Mouse (Mus musculus) mesoderm, embryonic 11.5 days (tissue): ENCODE measurements around the gene Card10.

Experiments used
- DNase-seq: peaks from one replicate; pipeline ENCODE4 v3.0.0-alpha.2; 2012; ENCODE audit warnings: low read depth, low spot score

Gene Card10

DNA sequence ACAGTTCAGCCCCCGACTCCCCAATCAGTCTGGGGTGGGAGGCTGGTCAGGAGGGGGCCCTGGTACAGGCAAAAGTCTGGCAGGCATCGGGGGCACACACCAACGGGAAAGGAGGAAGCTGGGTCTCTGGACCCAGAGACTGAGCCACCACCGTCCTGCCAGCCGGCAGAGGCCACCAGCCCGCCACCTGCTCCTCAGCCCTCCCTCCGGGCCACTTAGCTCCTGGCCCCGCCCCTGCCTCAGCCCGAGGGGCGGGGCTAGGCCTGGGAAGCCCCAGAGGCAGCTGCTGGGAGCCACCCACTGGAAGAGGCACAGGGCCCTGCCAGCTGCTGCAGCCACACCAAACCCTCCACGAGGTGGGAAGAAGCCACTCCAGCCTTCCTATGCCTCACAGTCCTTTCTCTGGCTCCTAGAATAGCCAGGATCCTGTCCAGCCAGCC, 29.5 kb downstream of the Card10 start, which contains the start of gene Mfng:
Gene Mfng, minus strand, starts transcription at position 186 of the 440 bp plus-strand sequence.
- peak; percentile 86 for DNase-seq

DNA sequence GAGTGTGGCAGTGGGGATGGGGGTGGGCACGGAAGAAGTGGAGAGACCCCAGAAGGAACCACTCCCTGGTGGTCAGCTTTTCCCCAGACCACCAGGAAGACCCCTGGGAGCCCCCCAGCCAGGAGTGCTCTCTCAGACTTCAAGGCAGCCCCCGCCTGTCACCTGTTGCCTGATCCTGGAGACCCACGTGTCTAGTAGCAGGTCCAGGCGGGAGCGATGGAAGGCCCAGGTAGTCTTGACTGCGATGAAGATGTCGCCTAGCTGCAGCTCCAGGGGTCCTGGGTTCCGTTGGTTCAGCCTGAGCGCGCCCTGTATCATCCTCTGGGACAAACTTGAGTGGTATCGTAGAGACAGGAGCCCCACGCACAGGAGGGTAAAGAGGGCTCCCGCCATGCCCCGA, 30.0 kb downstream of the Card10 start:
- DNase-seq: no peak

DNA sequence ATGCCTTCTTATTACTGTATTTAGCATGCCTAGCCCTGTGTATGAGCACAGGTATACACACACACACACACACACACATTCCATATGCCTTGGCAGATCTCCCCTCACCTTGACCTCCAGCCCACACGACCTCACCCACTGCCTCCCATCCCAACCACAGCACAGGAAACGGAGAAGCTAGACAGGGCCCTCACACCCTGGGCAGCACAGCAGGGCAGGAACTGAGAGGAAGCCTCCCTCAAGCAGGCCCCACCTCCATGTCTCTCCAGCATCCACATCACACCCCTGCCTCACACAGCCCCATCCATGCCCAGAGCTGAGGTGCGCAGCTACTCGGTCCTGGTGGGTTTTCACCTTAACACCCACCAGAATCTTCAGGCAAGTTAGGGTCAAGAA, 30.5 kb downstream of the Card10 start:
- DNase-seq: no peak

DNA sequence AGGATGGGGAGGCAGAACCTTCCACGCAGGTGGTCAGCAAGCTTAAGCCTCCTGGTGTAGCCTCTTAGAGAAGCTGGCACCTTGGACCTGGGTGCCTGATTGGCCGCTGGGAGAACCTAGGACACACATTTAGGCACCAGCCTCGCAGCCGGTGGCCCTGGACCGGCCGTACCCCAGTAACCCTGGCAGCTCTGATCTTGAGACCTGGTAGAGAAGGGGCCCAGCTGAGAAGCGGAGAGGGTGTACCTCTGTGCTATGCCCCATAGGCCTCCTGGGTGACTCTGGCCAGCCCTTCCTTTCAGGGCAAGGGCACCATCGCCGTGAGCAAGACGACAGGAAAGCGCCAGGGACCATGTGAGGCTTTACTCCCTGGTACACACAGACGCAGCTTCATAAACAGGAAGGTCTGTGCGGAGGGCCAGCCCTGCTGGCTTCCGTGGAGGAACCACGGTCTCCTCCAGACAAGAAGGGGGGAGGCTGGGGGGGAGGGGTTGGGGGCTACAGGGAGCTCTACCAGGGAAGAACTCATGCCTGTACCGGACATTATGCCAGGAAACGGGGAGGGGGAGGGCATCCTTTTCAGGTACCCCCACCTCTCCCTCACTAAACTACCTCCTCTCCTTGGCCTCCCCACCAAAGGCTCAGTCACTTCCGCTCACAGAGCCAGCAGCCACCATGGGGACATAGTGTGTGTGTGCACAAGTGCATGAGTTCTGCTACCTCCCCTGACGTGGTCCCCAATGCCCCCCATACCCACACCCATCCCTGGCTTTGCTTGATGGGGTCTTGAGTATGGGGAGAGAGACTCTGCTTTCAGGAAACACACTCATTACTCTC, 31.1 kb downstream of the Card10 start:
- DNase-seq: no peak

DNA sequence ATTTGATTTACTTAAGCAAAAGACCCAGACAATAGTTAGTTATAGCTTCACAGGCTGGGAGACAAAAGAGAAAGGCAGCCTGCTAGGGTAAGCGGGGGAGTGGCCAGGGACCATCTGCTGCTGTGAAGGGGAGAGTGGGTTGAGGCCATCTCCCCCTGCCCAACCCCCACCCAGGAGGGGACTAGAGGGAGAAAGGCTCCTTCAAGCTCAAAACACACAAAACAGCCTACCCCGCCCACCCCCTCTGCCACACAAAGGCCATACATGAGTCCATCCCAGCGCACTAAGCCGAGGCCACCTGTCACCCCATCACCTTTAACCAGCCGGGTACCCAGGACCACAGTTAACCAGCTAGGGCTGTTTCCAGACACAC, 31.9 kb downstream of the Card10 start:
- DNase-seq: peak; percentile 84

DNA sequence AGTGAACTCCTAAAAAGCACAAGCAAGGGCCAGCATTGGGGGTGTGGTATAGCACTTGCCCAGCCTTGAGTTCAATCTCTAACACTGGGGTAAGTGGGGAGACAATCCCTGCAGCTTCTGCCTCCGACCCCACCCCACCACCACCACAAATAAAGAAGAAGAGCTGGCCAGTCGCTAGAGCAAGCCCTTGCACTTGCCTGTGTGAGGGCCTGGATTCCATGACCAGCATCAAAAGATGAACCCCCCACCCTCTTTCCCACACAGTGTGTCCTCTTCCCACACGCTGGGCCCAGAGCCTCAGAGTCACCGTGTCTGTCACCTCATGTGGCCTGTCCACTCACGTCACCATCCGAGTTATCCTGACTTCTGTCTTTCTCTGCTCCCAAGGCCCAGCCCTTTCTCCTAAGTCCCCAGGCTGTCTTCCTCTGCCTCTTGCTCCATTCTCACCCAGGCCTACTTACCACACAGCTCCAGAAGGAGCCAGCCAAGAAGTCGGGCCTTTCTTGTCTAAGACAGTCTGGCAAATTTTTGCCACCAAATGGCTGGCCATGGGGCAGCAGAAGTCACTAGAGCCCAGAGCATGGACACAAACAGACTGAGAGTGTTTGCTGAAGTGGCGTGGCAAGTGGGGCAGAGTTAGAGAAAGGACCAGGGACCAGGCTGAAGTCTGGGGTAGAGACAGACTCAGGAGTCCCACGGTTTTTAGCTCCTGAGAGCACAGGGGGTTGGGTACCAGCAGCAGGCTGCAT, 32.4 kb downstream of the Card10 start:
- no peak for DNase-seq

DNA sequence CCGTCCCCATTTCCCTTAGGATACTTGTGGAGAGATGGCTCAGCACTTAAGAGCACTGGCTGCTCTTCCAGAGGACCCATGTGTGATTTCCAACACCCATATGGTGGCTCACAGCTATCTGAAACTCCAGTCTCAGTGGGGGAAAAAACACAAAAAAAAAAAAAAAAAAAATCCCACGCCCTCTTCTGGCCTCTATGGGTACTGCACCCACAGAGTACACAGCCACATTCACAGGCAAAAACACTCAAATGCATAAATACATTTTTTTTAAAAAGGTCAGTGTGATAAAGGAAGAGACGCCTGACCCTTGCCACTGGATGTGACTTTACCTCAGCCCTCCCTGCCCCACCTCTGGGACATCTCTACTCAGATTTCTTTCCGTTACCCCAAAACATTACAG, 33.8 kb downstream of the Card10 start:
- DNase-seq: no peak

DNA sequence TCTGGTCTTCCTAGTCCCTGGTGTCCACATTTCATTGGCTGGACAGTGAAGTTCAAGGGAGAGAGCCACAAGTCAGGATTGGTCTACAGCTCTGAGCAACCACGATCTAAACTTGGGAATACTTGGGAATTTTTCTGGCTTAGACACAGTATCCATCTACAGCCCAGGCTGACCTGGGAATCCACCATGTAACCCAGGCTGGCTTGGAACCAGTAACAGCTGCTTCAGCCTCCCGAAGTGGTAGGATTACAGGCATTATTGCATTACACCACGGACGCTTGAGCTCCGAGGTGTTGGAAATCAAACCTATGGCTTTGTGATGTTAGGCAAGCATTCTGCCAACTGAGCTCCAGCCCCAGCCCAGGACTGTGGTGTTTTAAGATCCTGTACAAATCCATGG, 39.1 kb downstream of the Card10 start:
- no peak for DNase-seq

DNA sequence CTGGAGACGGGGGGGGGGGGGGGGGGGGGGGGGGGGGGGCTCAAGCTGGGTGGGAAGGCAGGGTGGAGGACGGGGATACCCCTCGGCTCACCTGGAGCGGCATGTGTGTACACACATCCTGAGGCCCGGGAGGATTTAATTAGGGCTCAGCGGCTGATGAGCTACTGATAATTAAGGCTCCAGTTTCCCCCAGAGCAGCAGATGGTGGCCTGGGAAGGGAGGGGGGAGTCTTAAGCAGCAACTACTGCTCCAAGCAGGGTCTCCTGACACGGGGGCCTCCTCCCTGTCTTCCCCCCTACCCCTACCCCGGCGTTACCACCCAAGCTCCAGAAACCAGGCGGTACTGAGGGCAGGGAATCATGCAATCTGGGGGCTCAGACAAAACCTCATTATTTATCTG, 39.6 kb downstream of the Card10 start:
- DNase-seq: no peak

DNA sequence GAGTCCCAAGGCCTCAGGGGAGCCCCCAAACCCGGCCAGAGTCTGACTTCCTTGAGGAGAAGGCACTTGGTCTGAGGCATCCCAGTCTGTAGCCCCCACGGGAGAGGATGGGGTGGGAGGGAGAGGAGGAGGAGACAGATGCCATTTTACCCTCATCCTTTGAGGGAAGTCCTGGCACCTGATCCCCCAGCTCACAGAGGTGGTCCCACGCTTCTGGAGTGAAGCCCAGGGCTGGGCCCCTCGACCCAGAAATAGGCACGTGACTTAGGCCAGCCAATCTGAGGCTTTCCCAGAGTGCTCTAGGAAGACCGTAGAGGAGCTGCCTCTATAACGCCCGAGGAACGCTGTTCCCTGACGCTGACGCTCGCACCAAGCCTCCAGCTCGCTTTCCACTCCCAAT, 41.7 kb downstream of the Card10 start:
- no peak for DNase-seq

DNA sequence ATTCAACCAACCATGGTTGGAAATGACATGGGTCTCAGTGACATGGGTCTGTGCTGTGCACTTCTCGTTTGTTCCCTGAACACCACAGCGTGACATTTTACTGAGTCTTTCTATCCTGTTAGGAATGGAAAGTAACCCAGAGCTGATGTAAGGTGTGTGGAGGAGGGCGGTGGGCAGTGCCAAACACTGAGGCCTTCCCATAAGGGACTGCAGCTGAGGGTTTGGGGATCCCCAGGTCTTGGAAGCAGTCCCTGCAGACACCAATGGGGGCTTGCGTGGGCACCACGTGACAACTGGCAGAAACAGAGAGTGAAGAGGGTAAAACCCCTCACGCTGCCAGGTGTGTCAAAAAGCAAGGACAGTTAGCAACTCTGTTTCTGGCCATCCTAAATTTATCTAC, 44.7 kb downstream of the Card10 start:
- DNase-seq: no peak

DNA sequence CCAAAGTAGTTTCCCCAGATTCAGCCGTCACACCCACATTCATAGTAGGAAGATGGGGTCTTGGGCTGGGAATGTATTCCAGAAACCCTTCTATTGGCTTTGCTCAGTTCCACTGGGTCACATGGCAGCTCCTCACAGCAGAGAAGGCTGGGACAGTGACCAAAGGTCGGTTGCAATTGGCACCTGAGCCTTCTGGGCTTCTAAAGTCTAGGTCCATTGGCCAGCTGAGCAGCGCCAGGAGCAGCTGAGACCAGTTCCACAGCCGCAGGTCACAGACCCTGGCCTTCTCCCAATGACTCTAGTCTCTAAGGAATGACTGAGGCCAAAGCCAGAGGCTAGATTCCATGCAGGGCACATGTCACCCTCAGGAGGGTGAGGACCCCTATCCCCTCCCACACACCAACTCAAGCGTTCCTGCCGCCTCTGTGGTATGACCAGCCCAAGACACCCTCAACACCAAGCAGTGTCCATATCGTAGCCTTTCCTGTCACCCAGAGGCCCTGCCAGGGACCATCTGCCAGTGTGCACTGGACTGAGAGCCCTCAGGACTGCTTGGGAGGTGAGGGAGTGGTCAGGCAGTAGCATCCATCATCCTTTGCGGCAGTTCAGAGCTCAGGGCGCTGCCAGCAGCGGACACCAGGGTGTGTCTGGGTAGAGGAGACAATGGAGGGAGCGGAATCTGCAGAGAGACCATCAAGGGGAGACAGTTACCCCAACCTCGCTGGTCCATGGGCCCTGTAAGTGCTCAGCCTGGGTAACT, 46.7 kb downstream of the Card10 start:
- DNase-seq: no peak

DNA sequence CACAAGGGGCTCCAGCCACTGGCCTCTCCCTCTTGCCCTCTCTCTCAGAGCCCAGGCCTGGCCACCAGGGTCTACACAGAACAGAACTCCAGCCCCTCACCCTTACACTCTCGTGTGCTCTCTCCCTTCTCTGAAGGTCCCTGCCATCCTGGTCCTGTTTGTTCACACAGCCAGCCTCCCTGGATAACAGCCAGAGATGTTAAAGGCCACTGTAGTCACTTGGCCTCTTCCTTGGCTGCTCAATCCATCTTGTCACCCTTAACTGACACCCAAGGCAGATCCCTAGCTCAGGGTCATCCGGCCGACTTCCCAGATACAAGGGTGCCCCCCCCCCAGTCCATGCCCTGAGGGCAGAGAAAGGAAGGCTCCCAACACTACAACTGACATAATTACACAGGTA, 47.6 kb downstream of the Card10 start:
- DNase-seq: no peak

DNA sequence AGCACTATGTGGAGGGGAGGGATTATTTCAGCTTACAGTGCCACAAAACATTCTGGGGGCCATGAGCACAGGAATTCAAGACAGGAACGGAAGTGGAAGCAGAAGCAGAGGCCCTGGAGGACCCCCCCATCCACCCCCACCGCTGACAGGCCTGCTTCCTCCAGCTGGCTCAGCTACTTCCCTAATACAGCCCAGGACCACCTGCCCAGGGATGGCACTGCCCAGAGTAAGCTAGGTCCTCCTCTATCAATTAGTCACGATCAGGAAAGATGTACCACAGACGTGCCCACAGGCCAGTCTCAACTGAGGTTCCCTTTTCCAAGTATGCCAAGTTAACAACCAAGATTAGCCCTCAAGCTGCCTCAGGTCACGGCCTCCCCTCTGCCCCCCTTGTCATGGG, 48.7 kb downstream of the Card10 start:
- DNase-seq: no peak

DNA sequence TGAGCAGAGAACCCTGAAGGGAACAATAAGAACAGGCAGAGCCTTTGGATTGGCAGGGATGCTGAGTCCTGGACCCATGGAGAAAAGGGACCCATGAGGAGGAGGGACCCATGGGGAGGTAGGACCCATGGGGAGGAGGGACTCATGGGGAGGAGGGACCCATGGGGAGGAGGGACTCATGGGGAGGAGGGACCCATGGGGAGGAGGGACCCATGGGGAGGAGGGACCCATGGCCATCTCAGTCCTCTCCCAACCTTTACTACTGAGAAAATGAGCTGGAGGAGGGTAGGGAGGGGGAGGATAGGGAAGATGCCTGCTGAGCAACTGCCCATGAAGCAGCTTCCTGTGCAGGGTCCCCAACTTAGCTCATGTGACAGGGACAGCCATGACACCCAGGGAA, 49.9 kb downstream of the Card10 start:
- no peak for DNase-seq

DNA sequence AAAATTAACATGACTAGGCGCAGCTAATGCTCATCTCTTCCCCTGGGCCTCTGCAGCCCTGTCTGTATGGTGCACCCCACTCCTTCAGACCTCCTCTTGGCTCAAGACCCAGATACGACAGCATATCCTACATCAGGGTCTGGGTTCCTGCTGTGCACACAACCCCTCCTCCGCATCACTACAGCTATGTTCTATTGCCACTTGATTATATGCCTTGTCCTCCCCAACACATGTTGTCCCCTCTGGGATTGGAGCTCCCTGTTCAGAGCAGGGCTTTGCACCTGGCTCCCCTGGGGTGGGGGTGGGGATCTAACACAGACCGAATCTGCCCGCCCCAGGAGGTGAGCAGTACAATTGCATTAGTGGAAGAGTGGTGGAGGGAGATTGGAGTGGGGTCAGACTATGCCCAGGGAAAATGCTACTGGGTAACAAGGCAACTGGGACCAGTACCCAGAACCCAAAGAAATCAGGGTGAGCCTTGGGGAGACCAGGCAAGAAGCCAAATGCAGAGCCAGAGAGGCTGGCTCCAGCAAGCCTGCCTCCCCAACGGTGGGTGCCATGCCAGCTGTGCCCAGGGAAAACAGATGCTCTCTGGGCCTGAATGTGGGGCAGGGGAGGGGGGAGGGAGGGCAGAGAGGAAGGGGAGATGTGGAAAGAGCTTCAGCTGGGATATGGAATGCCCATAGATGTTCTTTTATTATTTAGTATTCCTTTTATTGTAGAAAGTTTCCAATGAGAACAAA, 52.1 kb downstream of the Card10 start:
- DNase-seq: no peak

DNA sequence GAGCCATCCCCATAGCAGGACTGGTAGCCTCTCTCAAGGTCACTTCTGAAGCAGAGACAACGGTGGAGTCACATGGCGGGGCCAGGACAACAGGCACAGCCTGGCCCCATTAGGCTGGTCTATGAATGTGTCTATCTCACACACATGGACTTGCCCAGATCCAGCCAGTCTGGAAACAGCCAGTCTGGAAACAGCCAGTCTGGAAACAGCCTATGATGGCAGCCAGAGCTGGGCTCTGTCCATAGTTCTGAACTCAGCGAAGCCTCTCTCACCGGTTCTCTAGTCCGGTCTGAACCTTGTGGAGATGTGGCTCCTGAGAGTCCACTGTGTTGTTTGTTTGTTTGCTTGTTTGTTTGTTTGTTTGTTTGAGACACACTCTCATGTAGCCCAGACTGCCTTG, 53.0 kb downstream of the Card10 start:
- DNase-seq: peak; percentile 50

DNA sequence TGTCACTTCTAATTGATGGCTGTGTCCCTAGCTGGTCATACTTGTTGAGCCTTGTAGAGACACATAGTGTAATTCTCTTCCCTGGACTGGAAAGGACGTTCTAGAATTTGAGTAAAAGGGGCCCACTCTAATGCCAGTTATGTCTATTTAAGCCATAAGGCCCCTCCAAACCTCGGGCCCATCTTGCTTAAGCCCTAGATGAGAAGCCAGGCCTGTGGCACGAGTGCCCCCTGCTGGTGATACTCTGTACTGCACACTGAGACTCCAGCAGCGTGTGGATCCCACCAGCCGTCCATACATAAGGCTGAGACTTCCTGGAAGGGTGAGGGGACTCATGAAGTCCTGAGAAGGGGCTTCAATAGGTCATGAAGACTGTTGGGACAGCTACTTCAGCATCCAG, 58.6 kb downstream of the Card10 start:
- peak; percentile 71 for DNase-seq

DNA sequence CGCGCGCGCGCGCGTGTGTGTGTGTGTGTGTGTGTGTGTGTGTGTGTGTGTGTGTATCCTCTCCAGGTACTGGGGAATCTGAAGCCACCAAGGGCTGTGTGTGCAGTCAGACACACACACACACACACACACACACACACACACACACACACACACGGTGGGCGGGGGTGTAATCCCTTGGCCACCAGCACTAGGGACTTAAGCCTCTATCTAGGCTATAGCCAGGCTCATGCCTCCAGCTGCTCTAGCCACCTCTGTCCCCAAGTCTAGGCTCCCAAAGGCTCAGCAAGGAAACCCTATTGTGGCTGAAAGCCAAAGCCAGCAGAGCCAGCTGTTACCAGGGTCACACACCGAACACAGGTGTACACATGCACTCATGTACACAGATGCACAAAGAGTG, 60.0 kb downstream of the Card10 start:
- no peak for DNase-seq

DNA sequence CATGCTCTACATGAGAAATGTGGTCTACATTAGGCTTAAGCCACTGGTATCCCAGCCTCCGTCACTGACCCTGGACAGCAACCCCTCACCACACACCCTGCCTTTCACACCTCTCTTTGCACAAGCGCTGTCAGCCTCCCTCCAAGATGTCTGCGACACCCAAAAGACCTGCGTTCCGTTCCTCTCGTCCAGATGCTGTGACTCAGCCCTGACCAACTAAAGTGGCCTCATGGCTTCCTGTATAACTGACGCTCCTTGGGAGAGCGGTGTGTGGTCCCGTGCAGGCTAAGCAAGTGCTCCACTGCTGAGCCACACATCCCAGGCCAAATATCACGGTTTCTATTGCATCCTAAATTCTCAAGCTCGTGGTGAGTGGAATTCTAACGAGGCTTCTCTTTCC, 62.2 kb downstream of the Card10 start:
- no peak for DNase-seq

DNA sequence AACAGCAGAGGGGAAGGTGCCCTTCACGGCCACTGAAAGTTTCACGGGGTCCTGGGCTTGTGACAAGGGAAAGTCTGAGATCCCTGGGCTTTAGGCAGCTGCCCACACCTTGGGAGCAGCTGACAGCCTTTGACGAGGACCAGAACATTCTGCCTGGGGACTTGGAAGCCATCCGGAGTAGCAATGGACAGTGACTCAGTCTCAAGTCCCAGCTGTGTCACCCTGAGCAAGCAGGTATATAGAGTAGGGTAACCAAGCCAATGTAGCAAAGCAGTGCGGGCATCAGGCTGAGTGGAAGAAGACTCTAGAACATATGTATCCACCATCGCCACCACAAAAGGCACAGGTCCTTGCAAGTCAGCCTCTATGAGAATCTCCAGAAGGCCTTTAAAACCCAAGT, 65.7 kb downstream of the Card10 start:
- DNase-seq: no peak

DNA sequence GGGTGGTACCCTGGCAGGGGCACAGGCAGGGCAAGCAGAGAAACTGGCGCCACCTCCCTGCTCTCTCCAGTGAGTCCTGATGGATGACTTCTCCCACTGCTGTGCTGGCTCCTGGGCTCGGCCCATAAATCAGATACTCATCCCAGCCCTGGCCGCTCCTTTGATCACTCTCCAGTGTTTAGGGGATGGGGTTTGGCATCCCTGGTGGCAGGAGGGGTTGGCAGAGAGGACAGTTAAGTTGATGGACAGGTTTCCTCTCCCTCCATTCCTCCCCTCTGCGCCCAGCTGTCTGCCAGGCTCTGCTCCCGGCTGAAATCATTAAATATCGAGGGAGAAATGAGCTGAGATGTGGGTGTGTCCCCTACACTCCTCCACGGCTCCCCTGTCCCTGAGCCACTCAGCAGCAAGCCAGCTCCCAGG, 66.2 kb downstream of the Card10 start:
- DNase-seq: no peak
